Mouse (Mus musculus): ENCODE results near the gene Enkur.

DNA sequence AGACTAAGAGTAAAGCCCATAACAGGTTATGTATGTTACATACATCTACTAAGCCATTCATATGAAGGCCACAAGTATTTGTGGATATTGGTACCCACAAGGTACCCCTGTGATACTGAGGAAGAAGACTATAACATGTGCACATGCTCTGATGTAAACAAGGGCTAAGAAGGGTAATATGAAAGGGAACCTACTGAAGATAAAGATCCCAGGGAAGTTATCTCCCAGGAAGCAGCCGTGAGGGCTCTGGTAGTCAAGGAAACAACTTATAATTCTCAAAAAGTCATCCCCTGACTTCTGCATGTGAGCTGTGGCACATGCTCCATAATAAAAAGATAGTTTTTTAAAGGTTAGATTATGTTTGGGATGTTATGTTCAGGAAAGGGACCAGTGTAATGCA lies 13.9 kb downstream of the Enkur start:
- TF ChIP-seq TAL1 (IDR thresholded peaks at IDR 0.05; ENCODE audit: low read length) (no peak), GATA1 (IDR thresholded peaks at IDR 0.05; ENCODE audit: low read length) (no peak)

Measured in erythroblast, embryonic 14.5 days (primary cell).